Mouse (Mus musculus) lung, adult 10 weeks (tissue): Measurements from ENCODE around the gene Gm3573. TPM values are rescaled to one million over a fixed set of nuclear protein-coding genes. Genes with fewer than 3 reads are reported as not detected.

Source experiments
- polyA plus RNA-seq: library from polyadenylated mRNA; stranded (reverse); fragments of 350-450 nt; fragmentation: Illumina TruSeq; extraction: RNeasy Lipid Tissue Mini Kit (QIAGEN cat#74804); gene quantifications from one replicate; pipeline ENCODE4 v1.2.3, GENCODE M21; 2014; ENCODE audit warnings: low read depth, low replicate concordance; ENCODE audit not compliant: insufficient read depth

Gene Gm3573
- polyA plus RNA-seq: not detected

GRCm38 (mm10) chr14:42190691-42191090 lies at the start of gene Gm3573:
Gm3573 (minus strand) TSS chr14:42190791.

GRCm38 (mm10) chr14:42162522-42162921 lies 28.1 kb downstream of the Gm3573 start, which contains the start of gene Gm17027:
Gm17027 (minus strand) TSS chr14:42162622.

Other genes with a start within 250 kb of the Gm3573 start
- gene 1700024B05Rik, start 246.8 kb downstream of the Gm3573 start, polyA plus RNA-seq: not detected
- gene Gm6401, start 222.9 kb downstream of the Gm3573 start, polyA plus RNA-seq: not detected
- not detected for gene Gm3543, start 207.5 kb downstream of the Gm3573 start, polyA plus RNA-seq
- gene Gm7951, start 73.4 kb downstream of the Gm3573 start, polyA plus RNA-seq: not detected
- gene Gm17027, start 28.2 kb downstream of the Gm3573 start, polyA plus RNA-seq: not detected
- not detected for gene Gm17026, start 69.3 kb upstream of the Gm3573 start, polyA plus RNA-seq
- gene Gm9611, start 106.6 kb upstream of the Gm3573 start, polyA plus RNA-seq: not detected
- not detected for gene Gm7995, start 119.4 kb upstream of the Gm3573 start, polyA plus RNA-seq
- not detected for gene Gm8005, start 248.9 kb upstream of the Gm3573 start, polyA plus RNA-seq